Mouse (Mus musculus) yolk sac, embryonic 10.5 days (tissue): ENCODE data around the gene Dlgap4.

Experiments
- DNase-seq: peaks from one replicate; pipeline ENCODE4 v3.0.0-alpha.2; 2017; ENCODE audit warnings: low spot score

Dlgap4 gene

DNA sequence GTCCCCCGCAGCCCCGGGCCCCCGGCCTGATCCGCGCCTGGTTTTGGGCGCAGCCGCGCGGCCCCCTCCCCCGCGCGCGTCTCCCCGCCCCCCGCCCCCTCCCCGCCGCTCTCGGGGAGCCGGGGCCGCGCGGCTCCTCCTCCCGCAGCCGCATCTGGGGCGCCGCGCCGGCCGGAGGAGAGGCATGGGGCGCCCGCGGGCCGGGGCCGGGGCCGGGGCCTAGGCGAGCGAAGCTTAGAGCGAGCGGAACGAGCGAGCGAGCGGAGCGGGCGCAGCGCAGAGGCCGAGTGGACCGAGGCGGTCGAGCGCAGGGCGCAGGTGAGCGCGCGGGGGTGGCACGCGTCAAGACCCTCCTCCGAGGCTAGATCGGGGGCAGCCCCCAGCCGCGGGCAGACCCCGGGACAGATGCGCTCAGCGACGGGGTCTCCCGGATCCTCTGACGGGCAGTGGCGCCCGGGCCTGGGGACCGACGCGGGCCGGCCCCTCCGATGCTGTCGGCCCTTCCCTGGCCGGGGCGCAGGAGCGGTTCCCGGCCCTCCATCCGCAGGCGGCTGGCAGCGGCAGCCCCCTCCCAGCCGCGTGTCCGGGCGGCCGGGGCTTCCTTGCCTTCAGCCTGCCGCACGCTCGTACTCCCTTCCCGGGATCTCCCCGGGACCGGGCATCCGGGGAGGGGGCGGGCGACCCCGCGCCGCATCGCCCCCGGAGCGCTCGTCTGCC is at the start of gene Dlgap4:
Gene Dlgap4 (plus strand): TSS at position 165 of the 717 bp plus-strand sequence.
- DNase-seq, result peak; percentile 45

DNA sequence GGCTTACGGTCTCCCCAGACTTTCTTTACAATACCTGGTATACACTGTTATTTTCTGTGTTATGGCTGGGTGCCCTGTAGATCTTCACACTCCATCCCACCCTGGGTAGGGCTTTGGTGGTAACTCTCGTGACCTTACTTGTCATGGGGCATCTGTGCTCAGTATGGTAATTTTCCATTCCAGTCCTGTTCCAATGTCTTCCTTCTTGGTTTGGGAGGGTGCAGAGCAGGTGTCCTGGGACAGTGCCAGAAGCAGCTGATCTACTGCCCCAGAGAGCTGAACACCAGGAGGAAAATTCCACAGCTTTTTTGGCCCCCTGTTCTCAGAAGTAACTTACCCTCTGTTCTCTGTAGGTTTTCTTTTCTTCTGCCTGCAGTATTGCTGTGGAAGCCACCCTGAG is 47.0 kb upstream of the Dlgap4 start:
- no peak for DNase-seq

DNA sequence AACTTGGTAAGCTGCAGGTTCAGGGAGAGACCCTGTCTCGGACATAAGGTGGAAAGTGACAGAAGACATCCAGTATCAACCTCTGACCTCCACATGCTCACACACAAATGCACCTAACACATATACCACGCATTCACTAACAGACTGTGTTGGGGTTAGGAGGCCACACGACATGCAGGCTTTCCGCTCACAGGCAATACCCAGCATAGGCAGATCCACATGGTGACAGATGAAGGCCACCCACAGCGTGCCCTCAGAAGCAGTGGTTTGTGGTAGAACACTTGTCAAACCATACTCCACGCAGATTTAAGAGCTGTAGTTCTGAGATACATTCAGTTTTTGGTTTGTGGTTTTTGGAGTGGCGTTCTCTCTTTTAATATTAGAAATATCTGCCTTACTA is 44.9 kb upstream of the Dlgap4 start:
- no peak for DNase-seq

DNA sequence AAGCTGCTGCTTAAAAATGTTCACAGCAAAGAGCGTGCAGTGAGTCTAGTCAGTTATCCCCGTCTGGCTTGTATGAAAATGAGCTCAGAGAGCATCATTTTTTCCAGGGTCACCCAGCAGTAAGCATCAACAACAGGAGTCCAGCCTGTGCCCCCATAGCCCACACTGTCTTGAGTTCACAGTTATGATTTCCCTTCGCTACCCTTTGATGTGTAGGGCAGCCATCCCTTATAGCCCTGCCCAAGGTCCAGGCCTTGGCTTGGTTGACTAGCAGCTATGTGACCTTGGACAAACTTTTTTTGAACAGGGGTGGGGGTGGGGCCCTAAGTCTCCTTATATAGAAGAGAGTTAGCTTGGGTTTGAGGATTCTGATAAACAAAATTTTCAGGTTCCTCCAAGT is 44.2 kb upstream of the Dlgap4 start:
- DNase-seq, result no peak

DNA sequence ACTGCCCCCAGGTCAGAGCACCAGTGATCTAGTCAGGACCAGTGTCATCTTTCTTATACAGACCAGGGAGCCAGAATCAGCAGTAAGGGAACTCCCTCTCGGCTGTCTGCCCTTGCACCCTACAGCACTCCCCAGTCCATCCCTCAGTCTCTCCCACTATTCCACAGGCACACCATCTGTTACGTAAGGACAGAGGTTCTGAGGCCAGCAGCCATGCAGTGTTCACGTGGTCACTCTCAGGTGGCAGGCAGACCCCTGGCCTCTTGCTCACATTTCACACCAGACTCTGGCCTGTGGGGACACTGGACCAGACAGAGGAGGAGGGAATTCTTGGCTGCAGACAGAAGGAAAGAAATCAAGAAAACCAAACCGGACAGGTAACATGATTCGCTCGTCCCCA is 42.0 kb upstream of the Dlgap4 start:
- DNase-seq, result no peak

DNA sequence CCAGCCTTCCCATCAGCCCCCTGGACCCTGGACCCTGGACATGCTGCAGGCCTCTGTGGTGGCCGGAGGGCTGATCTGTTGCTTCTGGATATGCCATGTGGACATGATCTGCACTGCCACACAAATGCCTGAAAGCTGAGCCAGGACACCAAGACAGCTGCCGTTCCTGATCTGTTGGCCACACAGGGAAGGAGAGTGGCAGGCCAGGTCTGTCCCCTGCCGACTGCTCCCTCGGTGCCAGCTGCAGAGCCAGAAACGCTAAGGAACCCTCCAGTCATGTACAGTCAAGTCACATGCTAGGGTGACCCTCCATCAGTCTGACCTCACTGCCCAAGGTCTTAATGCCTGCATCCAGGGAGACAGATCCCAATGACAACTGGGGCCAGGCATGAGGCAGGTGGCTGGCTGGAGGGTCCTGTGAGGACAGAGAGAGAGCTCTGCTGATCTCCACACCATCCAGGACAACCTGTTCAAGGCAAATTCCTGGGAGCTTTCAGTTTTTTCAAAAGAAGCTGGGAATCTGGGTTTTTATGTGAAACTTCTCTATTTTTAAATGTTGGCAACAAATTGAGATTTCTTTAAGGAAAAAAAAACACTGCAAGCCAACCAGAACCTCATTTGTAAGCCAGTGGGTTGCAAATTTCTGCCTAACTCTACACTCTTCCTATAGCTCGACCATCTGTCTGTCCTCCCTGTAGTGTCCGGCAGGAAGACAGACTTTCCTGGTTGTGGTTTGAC is 36.5 kb upstream of the Dlgap4 start:
- DNase-seq, result no peak

DNA sequence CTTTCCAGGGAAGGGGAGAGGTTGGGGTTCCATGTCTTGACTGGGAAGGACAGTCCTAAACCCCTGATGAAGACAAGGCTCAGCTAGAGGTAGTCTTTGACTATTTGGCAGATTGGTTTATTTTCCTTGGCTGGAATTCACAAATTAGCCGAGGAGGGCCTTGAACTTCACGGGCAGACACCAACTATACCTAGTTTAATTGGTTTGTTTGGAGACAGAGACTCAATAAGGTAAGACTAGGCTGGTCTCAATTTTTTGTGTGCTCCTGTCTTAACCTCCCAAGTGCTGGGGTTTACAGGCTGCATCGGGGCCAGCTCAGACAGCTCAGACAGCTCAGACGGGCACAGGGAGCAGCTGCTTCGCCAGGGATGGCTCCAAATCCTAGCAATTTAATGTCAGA is 33.0 kb upstream of the Dlgap4 start:
- no peak for DNase-seq

DNA sequence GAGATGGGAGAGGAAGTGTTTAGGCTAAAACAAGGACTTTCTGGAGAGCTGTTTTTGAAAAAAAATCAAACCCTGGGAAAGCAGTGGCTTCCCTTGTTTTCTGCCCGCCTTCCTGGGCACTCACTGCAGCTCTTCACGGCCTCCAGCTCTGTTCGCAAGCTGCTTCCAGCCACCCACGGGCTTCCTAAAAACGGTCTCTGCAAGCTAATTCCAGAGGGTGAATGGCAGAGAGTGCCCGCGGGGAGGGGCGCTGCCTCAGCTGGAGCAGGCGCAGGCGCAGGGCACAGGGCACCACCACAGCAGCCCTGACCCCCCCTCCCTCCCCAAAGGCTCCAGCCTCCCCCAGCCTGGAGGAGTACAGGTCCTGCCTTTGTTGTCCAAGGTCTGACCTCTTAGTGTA is 32.3 kb upstream of the Dlgap4 start:
- no peak for DNase-seq

DNA sequence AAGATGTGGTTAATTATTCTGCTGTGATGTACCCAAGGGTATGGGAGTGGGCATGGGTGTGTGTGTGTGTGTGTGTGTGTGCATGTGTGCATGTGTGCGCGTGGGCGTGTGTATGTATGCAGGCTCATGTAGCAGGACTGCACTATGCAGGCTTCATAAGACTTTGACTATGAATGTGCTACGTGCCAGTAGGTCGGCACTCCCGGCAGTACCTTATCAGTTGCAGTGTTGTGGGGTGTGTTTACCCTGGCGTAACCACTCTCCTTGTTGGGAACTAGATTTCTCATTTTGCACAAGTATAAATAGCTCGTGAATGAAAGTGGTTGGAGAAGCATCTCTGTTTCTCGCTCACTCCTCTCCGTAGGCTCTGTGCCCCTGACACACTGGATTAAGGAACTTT is 30.6 kb upstream of the Dlgap4 start:
- no peak for DNase-seq

DNA sequence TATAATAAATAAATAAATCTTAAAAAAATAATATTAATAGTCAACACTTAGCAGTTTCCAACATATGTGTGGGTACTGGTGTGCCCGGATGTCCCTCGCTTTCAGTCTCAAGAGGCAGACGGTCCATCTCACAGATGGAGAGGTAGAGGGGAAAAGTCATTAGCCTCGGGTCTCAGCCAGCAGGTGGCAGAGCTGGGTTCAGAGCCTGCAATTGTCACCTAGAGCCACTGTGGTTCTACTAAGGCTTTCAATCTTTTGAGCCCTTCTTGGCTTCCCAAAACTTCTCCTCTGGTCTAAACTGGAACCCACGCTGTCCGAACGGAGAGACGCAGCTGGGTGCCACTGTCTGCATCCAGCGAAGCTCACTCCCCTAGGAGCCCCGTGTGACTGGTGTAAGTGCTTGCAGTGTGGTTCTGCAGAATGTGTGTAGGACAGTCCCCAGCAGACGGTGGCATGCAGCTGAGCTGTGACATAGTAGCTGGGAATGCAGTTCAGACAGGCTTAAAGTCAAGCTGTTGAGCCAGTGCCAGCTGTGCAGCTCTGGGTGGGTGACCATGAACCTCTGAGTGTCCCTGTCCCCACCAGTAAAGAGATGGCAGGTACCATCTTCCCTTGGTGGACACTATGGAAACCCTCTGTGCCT is 29.2 kb upstream of the Dlgap4 start:
- DNase-seq, result no peak

DNA sequence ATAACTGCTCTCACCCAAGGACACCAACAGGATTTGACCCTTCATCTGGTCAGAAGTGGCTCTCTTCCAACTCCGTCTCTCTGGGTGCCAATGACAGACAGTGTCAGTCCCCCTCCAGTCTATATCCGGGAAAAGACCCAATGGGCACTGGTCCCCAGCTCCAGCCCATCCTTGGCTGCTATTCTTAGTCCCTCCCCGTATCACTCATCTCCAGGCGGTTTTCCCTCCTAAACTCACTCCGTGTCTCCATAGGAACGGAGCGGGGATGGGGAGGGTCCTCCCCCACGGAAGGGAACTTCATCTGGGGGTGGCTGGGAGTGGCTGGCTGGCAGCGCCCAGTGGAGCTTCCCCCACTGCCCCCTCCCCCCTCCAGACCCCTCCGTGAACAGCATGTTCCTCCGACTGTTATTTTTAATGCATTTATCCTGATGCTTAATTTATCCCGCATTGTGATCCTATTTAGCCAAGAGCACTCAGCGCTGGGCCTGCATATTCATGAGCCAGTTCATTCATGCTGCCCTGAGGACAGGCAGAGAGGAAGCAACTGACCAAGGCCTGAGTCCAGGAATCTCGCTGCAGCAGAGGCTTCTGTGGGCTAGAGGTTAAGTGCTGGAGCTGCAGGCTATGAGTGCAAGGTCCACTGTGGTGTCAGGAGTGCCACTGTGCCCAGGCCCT is 28.6 kb upstream of the Dlgap4 start:
- DNase-seq, result no peak

DNA sequence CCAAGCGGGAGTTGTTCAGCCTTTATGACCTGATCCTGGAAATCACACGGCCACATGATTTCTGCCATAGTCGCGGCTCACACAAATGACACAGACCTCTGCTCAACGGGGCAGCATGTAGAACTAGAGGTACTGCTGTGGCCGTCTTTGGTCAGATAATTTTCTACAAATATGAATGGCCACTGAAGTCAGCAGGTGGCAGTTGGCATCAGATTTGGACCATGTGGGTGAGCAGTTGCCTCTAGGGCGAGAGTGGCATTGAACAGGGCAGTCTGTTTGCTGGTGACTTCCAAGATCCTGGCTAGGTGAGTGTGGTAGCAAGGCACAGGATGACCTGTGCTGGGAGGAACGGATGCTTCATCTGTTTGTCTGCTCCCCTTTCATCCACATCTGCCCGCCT is 24.0 kb upstream of the Dlgap4 start:
- DNase-seq, result no peak

DNA sequence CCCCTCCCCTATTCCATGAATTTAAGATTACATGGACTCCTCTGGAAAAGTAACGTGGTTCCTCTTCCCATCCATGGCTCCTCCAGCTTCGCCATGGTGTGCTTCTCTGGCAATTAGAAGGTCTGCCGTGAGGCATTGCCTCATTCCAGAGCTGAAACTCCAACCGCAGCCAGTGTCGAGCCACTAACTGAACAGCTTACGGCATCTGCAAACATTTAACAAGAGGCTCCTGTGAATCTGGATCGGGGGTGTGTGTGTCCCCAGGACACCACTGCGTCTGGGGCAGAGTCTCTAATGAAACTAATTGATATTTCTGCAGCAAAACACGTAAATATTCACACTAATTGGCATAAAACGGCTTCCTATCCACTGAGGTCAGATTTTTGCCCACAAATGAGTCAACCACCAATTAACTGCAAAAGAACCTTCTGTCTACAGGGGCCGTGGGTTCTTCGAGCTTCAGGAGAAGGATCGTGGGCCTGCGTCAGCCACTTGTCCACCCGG is 18.5 kb upstream of the Dlgap4 start:
- DNase-seq, result no peak

DNA sequence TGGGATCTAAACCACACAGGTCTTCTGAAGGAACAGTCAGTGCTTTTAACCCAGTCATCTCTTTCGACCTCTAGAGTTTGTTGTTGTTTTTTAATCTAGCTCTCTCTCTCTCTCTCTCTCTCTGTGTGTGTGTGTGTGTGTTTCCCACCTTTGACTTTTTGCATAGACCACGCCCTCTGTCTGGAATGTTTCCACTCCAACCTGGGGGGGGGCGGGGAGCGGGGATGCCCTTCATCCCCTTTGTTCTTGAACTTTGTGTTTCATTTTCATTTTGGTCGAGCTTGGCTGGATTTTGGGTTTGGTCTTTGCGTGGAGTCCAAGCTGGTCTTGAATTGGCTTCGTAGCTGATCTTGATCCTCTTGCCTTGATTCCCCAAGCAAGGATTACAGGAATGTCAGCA is 10.9 kb upstream of the Dlgap4 start:
- no peak for DNase-seq

DNA sequence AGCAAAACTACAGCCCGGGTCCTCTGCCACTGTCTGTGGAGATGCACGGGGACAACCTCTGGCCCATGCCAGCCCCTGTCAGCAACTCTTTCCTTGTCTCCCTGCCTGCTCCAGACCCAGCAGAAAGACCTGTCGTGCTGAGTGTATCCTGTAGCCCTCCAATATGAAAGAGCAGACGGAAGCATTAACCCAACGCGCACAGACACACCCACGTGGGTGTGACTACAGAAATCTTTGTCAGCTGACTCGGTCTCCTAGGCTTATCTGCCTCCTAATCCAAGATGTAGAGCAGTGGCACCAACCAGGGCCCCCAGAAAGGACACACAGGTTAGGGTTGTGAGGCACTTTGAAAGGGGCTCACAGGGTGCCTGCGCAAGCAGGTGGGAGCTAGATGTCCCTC is 9.8 kb upstream of the Dlgap4 start:
- no peak for DNase-seq

DNA sequence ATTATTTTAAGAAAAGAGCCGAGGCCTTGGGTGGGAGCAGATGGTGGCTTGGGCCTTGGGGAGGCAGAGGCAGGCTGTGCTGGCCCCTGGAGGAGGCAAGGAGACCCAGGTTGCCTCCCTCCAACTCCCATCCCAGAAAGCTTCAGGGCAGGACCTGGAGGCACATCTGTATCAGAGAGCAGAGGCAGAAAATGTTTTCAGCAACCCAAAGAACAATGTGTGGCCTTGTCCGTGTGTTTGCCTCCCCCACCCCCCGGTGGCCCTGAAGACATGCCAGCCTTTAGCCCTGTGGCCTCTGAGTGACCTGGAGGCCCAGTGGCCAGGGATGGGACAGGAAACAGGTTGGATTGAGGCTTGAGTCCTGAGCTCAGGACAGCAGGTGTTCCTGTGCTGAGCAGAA is 8.4 kb upstream of the Dlgap4 start:
- no peak for DNase-seq

DNA sequence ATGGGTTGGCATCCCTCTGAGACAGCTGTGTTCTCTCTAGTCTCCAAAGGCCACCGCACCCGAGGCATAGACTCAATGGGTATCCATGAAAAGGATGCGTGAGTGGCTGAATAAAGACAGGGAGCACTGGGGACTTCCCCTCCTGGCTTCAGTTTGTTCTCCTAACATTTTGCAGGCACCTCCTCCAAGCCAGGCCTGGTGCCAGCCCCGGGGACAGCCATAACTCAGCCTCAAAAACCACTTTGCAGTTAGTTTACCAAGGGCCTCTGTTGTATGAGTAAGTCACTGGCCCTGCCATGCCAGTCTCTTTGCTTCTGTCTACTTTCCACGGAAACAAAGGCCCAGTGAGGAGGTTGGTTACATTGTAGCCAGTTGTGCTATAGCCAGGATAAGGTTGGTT is 7.5 kb upstream of the Dlgap4 start:
- no peak for DNase-seq

DNA sequence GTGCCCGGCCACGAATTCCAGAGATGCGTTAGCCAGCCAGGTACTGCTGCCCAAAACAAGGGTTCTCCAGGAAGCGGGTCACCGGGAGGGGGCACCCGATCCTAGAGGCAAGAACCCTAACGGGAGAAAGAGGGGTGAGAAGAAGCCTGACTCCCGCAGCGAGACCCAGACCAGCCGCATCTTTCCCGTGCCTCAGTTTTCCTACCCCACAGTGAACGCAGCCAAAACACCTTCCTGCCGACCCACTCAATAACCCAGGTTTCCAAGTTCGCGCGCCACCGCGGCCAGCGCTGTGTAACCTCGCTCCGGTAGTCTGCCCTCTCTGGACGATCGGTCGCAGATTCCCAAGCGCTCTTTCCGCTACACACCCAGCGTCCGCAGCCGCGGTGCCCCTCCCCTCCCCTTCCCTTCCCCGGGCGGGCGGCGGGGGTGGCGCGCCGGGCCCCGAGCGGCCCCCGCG is 394 bp upstream of the Dlgap4 start:
- no peak for DNase-seq

DNA sequence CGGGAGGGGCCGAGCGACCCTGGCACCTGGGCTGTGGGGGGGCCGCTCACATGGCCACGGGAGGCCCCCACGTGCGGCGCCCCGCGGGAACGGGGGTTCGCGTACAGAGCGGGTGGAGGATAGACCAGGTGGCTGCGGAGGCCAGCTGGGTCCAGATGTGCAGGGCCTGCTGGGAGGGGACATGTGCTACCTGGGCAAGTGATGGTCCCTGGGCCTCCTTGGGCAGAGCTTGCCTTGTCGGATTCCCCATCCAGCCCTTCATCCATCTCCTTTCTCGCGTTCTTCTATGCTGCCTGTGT is 702 bp downstream of the Dlgap4 start:
- no peak for DNase-seq

DNA sequence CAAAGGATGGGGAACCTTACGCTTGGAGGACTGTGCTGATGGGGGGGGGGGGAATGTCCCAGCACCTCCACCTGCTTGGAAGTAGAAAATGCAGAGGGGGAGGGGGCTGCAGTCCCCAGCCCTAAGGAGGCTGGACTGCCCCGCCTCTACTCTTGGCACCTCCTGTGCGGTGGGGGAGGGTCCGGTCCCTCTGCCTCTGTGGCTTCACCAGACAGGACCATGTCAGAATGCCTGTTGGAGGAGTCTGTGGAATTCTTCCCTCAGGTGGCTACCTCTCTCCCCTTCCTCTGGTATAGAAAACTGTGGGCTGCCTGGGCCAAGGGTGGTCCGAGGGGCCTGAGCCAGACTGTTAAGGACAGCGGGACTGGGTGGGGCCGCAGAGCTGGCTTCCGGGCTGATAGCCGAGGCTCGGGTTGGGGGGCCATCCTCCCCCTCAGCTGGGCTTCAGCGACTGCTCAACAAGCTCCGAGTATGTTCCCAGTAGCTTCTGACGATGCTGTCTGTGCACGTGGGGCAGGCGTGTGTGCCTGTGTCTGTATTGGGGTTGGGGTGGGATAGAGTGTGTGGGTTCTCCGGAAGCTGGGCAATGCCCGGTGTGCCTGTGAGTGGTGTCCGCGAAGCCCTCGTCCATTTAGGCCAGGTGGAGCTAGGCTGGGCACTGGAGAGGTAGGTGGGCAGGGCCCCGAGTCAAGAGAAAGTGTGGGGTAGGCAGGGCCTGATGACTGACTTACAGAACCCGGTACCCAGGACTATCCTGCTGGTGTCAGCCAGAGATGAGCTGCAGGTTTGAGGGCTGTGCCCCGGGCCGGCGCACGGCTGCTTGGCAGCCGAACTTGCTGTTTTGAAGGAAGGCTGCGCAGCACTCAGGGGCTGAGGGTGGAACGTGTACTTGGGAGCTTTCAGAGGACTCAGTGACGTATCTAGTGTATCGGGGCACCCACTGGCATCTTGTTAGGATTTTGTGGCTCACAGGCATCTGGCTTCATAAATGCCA is 1.5 kb downstream of the Dlgap4 start:
- DNase-seq, result no peak

DNA sequence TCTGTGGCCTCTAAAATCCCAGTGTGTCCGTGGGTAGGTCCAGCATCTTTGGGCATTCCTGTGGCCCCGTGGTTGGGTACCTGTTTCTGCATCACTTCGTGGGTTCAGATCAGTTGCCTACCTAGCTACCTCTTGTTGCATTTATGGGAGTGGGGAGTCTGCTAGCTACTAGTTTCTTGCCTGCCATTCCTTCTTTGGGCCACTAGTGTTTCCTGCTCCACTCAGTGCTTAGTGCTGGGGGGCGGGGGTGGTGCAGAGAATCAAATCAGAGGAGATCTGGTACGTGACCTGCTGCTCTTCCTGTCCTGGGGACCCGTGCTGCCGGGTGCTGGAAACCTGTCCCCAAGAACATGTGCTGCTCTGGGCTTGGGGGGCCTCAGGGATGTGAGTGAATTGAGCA is 3.0 kb downstream of the Dlgap4 start:
- DNase-seq, result no peak

DNA sequence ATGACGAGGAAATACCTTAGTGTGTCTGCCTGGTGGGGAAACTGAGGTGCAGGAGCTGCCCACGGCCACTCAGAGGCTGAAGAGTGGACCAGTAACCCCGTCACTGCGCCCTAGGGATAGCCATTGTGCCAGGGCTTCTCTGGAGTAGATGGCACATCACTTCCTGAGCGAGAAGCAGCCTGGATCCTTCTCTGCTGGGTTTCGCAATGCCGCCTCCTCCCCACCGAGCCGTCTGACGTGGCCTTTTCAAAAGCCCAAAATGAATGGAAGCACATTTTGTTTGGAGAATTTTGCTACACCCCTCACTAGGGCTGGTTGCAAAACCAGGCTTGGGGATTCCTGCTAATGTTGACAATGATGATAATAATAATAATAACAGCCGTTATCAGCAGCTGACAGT is 4.0 kb downstream of the Dlgap4 start:
- DNase-seq, result no peak
